Mouse (Mus musculus) olfactory bulb, adult 2 months (tissue): ENCODE results near the gene Iqsec1. TPM values are rescaled to one million over a fixed set of nuclear protein-coding genes. Genes with fewer than 3 reads are reported as not detected.

ENCODE experiments used
- H3K27ac ChIP-seq: fragments of 200-500 bp; 2 replicates; pipeline ENCODE4 v1.5.1; 2012; ENCODE audit warnings: low read depth, low read length; ENCODE audit not compliant: insufficient read depth
- H3K4me1 ChIP-seq: fragments of 200-500 bp; 2 replicates; pipeline ENCODE4 v1.6.1; 2012; ENCODE audit warnings: low read length; ENCODE audit not compliant: control insufficient read depth, insufficient read depth
- H3K4me3 ChIP-seq: fragments of 200-500 bp; 2 replicates; pipeline ENCODE4 v1.5.1; 2012; ENCODE audit warnings: mild to moderate bottlenecking, low read depth, low read length, moderate library complexity; ENCODE audit not compliant: insufficient read depth
- CTCF ChIP-seq: fragments of 200-500 bp; IDR thresholded peaks from 2 replicates; pipeline ENCODE4 v1.5.1; 2012; ENCODE audit warnings: low read depth, mild to moderate bottlenecking, low read length, moderate library complexity; ENCODE audit not compliant: insufficient read depth
- POLR2A ChIP-seq: fragments of 200-500 bp; IDR thresholded peaks from 2 replicates; pipeline ENCODE4 v1.6.1; 2012; ENCODE audit warnings: mild to moderate bottlenecking, low read depth, low read length, moderate library complexity; ENCODE audit not compliant: insufficient read depth
- WGBS: fragments of 180-500 bp; shearing (Covaris S2); methylation state at CpG from one replicate; pipeline ENCODE4 v1.1.7; 2018; 5-methylcytosine and 5-hydroxymethylcytosine counted together
- polyA plus RNA-seq: library from polyadenylated mRNA; stranded (reverse); fragments of >200 nt; gene quantifications from 2 replicates; pipeline ENCODE4 v1.2.4, GENCODE M21; 2012; ENCODE audit warnings: low replicate concordance; ENCODE audit not compliant: missing spikeins, insufficient read depth, insufficient read length

Iqsec1 gene
- polyA plus RNA-seq, result not detected in 2 replicates

- peaks cover 13% of the 10 kb centered on the region for H3K4me1 ChIP-seq
- WGBS, result 4% methylated on average over 39 of the region's 39 CpGs
- peak within 1 kb of the TSS; percentile 72 for H3K4me3 ChIP-seq
- TF ChIP-seq CTCF (no peak), POLR2A (no peak)
- H3K27ac ChIP-seq, result no peak within 1 kb of the TSS
These were observed at the start of gene Iqsec1 for GRCm38 (mm10) chr6:90988648-90989317. Gene Iqsec1 (minus strand): TSS chr6:90988685.

- H3K4me1 ChIP-seq, result no peaks in the 10 kb centered on the region
- no peak for TF ChIP-seq CTCF
- no peak for TF ChIP-seq POLR2A
- H3K4me3 ChIP-seq, result no peak overlapping the region
- WGBS, result 91% methylated on average over 5 of the region's 5 CpGs
- H3K27ac ChIP-seq, result no peak overlapping the region
These were observed 39.8 kb upstream of the Iqsec1 start for GRCm38 (mm10) chr6:91028256-91028655.

- H3K27ac ChIP-seq, result no peak overlapping the region
- H3K4me1 ChIP-seq, result no peaks in the 10 kb centered on the region
- TF ChIP-seq POLR2A (no peak), CTCF (no peak)
- no peak overlapping the region for H3K4me3 ChIP-seq
- WGBS, result 74% methylated on average over 7 of the region's 7 CpGs
These were observed 32.3 kb upstream of the Iqsec1 start for GRCm38 (mm10) chr6:91020810-91021209.

- Histone ChIP-seq H3K4me1 (0 out of 2 replicates have a peak, but pooled peaks cover 2% of the 10 kb centered on the region), H3K4me3 (no peak overlapping the region), H3K27ac (no peak overlapping the region)
- TF ChIP-seq CTCF (no peak), POLR2A (no peak)
- WGBS, result 87% methylated on average over 7 of the region's 7 CpGs
These were observed 28.2 kb upstream of the Iqsec1 start for GRCm38 (mm10) chr6:91016600-91017230.

GRCm38 (mm10) chr6:91014198-91014958 is 25.9 kb upstream of the Iqsec1 start:
- H3K4me1 ChIP-seq, result 0 out of 2 replicates have a peak, but pooled peaks cover 2% of the 10 kb centered on the region
- no peak overlapping the region for H3K4me3 ChIP-seq
- TF ChIP-seq POLR2A (no peak), CTCF (no peak)
- no peak overlapping the region for H3K27ac ChIP-seq
- WGBS, result 79% methylated on average over 9 of the region's 9 CpGs

- 86% methylated on average over 3 of the region's 3 CpGs for WGBS
- H3K4me3 ChIP-seq, result no peak overlapping the region
- TF ChIP-seq CTCF (no peak), POLR2A (no peak)
- H3K4me1 ChIP-seq, result 0 out of 2 replicates have a peak, but pooled peaks cover 2% of the 10 kb centered on the region
- H3K27ac ChIP-seq, result no peak overlapping the region
These were observed 24.0 kb upstream of the Iqsec1 start for GRCm38 (mm10) chr6:91012458-91012857.

- H3K4me3 ChIP-seq, result no peak overlapping the region
- H3K4me1 ChIP-seq, result 0 out of 2 replicates have a peak, but pooled peaks cover 2% of the 10 kb centered on the region
- WGBS, result 75% methylated on average over 4 of the region's 4 CpGs
- TF ChIP-seq CTCF (no peak), POLR2A (no peak)
- H3K27ac ChIP-seq, result no peak overlapping the region
These were observed 23.1 kb upstream of the Iqsec1 start for GRCm38 (mm10) chr6:91011568-91011967.

GRCm38 (mm10) chr6:91008284-91008830 is 19.9 kb upstream of the Iqsec1 start:
- Histone ChIP-seq H3K4me1 (0 out of 2 replicates have a peak, but pooled peaks cover 3% of the 10 kb centered on the region), H3K27ac (no peak overlapping the region), H3K4me3 (no peak overlapping the region)
- no peak for TF ChIP-seq POLR2A
- TF ChIP-seq CTCF, result no peak
- 97% methylated on average over 3 of the region's 3 CpGs for WGBS
